Mouse (Mus musculus): Measurements from ENCODE around the gene Smyd2.
A peak's percentile ranks its signal among the peaks of the same experiment; 100 is the strongest.

Smyd2 gene

GRCm38 (mm10) chr1:189919756-189920155 lies 2.4 kb downstream of the Smyd2 start:
- DNase-seq (ENCODE audit: inconsistent ontology term) = no peak

DNA sequence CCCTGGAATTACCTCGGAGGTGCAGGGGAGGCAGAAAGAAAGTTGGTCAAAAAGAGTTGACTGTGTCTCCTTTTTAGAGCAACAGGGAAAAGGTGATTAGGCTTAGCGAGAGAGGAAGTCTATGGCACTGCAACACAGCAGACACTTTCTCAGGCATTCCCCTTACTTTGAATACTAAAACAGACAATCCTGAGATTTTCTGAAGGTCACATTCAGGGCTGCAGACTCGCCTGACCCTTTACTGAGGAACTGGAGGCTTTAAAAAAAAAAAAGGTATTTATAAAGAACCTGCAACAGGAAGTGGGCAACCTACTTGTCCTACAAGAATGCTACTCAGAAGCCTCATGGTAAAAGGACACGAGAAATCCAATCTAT lies 5.0 kb downstream of the Smyd2 start:
- DNase-seq (ENCODE audit: inconsistent ontology term) = no peak

DNA sequence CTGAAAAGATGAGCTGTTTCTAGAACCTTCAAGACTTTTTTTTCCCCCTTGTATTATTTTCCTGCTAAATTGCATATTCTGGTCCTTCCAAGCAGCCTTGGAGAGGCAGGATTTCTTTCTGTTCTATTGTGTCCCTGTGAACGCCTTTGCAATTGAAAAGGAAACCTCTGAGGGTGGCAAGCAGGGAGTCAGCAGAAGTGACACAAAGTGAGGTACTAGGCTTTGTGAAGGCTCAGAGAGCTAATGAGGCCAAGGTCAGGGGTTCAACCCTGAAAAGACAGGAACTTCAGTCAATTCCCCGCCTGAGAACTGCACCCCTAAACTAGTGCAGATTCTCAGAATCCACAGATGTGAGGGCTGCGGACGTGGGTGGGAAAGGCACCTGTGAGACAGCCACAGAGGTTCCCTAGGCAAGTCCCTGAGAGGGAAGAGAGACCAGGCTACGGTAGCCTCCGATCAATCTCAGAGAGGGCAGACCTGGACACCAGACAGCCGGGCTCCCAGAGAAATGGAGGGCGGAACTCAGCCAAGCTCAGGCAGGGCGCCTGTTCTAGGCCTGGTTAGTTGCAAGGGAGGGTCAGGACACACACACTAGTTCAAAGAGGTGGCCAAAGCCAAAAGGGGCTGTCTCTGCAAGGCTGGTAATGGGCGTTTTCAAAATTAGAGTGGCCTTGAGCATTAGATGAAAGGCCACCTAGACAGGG lies 5.6 kb downstream of the Smyd2 start:
- no peak for DNase-seq (ENCODE audit: inconsistent ontology term)

- DNase-seq (ENCODE audit: inconsistent ontology term) = no peak
Observed at GRCm38 (mm10) chr1:189913093-189913760, 8.9 kb downstream of the Smyd2 start.

DNA sequence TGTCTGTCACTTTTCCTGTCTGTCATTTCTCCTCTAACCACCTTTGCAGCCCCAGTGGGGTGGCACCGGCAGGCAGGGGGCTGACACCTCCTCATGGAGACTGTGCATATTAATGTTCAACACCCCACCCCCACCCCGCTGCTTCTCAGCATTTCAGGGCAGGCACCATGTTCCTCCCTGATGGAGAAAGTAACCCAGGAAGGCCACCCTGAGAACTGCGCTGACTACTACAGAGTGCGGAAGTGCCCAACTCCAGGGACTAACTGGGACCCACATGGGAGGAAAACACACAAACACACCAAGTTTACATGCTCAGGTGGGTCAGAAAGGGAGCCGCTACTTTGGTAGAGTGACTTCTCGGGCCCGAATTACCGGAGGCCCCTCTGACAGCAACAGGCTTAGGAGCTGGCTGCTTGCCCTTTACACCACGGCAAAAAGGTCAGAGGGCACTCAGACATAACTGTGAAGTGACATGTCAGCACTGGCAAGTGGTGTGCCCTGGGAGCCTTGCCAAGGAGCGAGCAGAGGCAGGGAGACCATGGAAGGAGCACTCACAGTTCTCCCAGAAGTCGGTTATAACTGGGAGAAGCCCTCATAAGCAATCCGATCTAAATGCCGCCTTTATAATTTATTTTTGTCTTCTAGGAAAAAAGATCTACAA lies 11.3 kb downstream of the Smyd2 start:
- peak; percentile 39 for DNase-seq (ENCODE audit: inconsistent ontology term)

DNA sequence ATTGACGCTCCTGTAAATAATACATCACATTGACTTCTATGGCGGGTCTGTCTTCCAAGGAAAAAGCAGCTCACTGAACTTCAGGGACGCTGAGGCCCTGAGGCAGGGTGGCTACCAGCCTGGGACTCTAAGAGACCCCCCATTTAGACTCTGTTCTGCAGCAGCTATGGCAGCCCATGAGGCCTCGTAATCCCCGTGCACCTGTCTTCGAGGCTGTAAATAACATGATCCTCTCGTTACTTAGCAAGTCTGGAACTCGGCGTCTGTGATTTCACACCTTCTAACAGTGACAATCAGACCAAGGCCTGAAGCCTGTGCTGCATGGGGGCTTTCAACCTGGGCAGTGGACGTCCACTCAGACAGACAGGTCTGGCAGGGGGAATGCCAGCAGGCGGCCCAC lies 19.0 kb downstream of the Smyd2 start:
- no peak for DNase-seq (ENCODE audit: inconsistent ontology term)

- no peak for DNase-seq (ENCODE audit: inconsistent ontology term)
Observed at GRCm38 (mm10) chr1:189902413-189902812, 19.8 kb downstream of the Smyd2 start.

GRCm38 (mm10) chr1:189899526-189899925 lies 22.6 kb downstream of the Smyd2 start:
- no peak for DNase-seq (ENCODE audit: inconsistent ontology term)

GRCm38 (mm10) chr1:189898708-189899107 lies 23.5 kb downstream of the Smyd2 start:
- no peak for DNase-seq (ENCODE audit: inconsistent ontology term)

DNA sequence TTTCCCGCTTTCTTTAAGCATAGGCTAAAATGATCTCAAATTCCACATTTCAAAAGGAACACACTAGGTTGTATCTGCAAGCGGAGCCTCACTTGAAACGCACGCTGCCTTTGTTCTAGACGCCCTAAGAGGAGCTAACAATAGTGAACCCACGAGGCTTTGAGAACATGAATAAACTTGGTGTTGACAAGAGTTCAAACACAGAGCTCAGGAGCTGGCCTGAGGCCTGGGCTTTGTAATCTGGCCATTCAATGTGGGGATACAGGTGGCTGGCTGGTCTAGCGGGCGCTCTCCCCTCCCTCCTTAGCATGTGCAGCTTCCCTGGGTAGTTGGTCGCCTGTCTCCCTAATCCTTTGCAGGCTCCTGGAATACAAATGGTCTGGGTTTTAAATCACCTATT lies 24.3 kb downstream of the Smyd2 start:
- no peak for DNase-seq (ENCODE audit: inconsistent ontology term)

DNA sequence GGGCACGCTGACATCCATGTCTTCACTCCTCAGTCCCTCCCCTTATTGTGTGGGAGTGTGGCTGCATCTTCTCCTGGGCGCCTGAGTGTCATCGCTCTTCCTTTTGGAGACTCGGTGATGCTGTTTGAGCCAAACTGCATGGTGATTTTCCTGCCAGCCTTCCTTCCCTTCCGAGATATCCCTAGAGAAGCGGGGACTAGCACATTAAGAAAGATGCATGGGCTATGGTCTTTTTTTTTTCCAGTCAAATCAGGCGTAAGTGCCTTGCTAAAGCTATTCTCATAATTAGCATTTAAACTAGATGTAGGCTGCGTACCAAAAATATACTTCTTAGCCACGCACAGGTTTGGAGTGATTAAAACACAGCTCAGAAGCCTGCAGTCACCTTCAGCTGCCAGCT lies 28.0 kb downstream of the Smyd2 start:
- no peak for DNase-seq (ENCODE audit: inconsistent ontology term)

- peak; percentile 73 for DNase-seq (ENCODE audit: inconsistent ontology term)
Observed at GRCm38 (mm10) chr1:189888749-189889148, 33.4 kb downstream of the Smyd2 start.

- peak; percentile 58 for DNase-seq (ENCODE audit: inconsistent ontology term)
Observed at GRCm38 (mm10) chr1:189887518-189887917, 34.6 kb downstream of the Smyd2 start.

GRCm38 (mm10) chr1:189885975-189886374 lies 36.2 kb downstream of the Smyd2 start:
- DNase-seq (ENCODE audit: inconsistent ontology term) = no peak

DNA sequence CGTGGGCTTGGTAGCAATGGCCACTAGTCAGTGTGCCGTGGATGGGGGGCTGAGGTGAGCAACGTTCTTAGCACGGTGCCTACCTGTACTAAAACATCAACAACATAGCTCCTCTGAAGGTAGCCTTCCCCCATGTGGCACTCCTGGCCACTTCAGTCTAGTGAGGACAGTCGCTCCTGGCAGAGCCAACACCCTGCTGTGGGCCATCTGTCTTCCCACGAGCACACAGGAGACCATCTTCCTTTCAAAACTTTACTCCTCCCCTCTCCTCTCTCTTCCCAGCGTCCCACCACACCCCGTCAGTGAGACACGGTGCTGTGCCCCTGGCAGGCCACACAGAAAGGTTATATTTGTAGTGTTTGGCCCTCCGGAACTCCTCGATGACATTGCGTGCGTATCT lies 37.2 kb downstream of the Smyd2 start:
- no peak for DNase-seq (ENCODE audit: inconsistent ontology term)

DNA sequence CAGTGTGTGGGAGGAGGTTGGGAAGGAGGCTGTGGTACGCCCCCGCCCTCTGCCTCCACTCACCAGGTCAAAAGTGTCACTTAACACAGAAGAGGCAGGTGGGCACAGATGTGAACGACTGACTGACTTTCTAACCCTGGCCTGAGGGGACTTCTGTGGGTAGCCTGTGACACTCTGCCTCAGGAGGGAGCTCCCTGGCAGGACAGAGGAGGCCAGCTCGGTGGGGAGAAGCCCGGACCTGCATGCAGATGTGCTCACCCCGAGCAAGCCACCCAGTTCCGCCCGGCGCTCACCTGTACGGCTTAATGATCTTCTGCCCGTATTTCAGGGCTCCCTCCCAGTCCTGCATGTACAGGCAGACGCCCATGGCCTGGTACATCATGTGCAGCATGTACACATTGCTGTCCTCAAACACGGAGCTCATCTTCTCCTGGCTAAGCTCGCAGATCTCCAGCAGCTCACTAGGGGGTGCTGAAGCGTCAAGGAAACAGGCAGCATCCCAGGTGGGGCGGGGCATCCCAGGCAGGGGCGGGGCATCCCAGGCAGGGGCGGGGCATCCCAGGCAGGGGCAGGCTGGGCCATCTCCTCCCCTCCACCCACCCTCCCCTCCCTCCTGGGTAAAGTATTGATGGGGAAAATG lies 38.5 kb downstream of the Smyd2 start:
- DNase-seq (ENCODE audit: inconsistent ontology term) = no peak

DNA sequence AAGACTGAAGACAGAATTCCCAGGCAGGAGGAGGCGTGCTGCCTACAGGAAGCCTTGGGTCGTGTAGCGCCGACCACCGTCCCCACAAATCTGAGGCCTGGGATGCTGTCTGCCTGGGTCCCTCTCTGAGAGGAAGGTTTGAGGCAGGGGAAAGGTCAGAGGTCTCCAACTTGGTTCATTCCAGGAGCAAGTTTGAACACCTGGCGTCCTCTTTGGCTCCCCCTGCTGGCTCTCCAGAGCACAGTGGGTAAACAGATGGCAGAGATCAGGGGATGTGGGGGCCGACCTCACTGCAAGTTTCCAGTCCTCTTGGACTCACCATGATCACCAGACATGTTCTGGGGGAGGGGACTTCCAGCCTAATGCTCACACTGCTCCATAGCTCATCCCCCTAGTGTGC lies 39.3 kb downstream of the Smyd2 start:
- no peak for DNase-seq (ENCODE audit: inconsistent ontology term)

- no peak for DNase-seq (ENCODE audit: inconsistent ontology term)
Observed at GRCm38 (mm10) chr1:189880745-189881144, 41.4 kb downstream of the Smyd2 start.

DNA sequence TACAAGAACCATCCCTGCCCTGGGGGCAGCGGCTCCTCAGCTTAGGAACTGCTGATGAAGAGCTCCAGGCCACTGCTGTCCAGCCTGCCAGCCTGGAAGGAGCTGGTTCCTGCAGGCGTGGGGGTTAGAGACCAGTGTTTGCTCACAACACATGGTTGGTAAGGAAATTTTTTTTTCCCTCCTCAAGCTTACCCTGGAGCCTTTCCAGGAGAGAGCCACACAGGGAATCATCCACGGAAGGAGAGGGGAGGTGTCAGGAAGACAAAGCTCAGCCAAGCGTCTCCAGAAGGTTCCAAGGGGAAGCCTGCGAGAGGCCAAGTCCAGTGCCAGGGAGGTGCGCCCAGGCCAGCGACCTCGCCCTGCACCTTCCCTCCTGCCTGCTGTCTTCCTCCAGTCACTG lies 42.2 kb downstream of the Smyd2 start:
- peak; percentile 53 for DNase-seq (ENCODE audit: inconsistent ontology term)

GRCm38 (mm10) chr1:189879212-189879611 lies 43.0 kb downstream of the Smyd2 start:
- DNase-seq (ENCODE audit: inconsistent ontology term) = no peak

DNA sequence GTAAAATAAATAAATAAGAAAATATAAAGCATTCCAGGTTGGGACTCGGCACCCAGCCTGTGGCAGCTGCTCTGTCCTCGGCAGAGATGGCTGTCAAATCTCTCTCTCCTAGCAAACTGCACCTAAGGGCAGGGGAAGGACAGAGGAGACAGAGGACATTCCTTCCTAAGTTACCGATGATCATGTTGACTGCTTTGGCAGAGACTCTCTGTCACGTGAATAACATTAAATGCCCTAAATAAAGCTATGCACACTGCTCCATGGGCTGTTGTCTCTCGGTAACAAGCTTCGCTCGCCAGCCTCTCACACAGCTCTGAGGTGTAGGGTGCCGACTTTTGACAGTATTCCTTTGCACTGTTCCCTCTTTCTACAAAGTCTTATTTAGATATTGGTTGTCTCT lies 46.0 kb downstream of the Smyd2 start:
- no peak for DNase-seq (ENCODE audit: inconsistent ontology term)

DNA sequence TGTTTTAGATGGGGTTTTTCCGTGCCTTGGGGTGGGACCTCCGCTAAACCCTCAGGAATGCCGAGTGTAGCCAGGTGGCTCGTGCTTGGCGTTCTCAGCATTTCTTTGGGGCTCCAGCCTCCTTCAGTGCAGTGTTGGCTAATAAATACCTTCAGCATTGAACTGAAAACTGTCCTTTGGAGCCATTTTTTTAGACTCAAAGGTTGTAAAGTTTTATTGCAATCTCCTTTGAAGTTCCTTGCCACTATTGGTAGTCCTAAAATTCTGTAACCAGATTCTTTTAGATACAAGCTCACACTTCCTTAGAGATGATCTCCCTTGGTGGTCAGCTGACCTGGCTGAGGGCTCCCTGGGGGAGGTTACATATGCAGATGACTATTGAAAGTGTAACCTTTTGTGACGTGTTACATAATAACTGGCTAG lies 46.7 kb downstream of the Smyd2 start:
- DNase-seq (ENCODE audit: inconsistent ontology term) = no peak

- DNase-seq (ENCODE audit: inconsistent ontology term) = no peak
Observed at GRCm38 (mm10) chr1:189873591-189873990, 48.6 kb downstream of the Smyd2 start.

All from Muller cell, postnatal 12 days (primary cell).